Mouse (Mus musculus): ENCODE data around the gene Megf8. TPM values are rescaled to one million over a fixed set of nuclear protein-coding genes. Genes with fewer than 3 reads are reported as not detected.
A peak's percentile ranks its signal among the peaks of the same experiment; 100 is the strongest.

Megf8 gene
- polyA plus RNA-seq (2016; fragmentation: Nextera tagmentation; extraction: Ambion mirVana): 22.4 and 24.3 TPM in 2 replicates

DNA sequence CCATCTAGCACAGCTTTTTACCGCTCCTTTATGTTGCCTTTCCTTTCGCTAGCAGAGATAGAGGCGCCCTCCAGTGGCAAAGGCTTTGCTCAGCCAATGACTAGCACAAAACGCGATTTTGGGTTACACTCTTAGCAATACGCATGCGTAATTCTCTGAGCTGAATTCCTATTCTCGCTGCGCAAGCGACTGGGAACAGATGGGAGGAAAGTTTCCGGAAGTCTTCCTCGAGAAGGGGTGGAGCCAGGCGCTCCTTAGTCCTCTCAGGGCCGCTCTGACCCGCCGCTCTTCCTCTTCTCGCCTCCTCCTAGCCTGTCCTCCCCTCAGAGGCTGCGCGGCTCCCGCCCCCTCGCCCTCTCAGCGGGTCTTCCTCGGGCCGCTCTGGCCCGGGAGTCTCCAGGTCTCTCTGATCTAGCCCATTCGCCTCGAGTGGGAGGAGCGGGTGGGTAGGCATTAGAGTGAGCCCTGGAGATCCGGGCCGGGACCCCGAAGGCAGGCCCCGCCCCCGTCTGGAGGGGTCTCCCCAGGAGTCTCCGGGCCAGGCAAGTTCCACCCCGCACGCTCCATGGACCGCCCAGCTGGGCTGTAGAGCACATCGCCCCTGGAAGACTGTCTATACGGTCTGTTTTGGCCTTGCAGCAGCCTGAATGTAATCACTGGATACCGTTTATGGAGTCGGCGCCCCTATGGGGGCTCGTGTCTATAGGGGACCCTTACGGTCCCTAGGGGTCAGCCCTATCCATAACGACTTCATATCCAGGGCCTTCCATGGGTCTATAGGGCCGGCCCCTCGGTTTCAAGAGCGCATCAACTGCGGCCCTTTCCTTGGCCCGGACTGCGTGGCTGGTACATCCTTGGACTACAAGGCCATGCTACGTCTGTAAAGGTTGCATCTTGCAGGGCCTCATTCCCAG lies at the start of gene Megf8:
Gene Megf8 (plus strand): TSS at position 633 of the 914 bp plus-strand sequence.
- Histone ChIP-seq H3K4me1 (peaks cover 28% of the 10 kb centered on the region), H3K4me2 (replicated peaks) (peak within 1 kb of the TSS; percentile 99), H3K27me3 (peaks cover 38% of the 10 kb centered on the region), H3K9ac (peak within 1 kb of the TSS; percentile 84), H3K36me3 (no peaks in the 10 kb centered on the region), H3K27ac (peak within 1 kb of the TSS; percentile 78), H3K4me3 (peak within 1 kb of the TSS; percentile 75), H3K9me3 (no peaks in the 10 kb centered on the region)
- 1% methylated on average over 52 of the region's 52 CpGs for WGBS
- peak; percentile 99 for ATAC-seq (ENCODE audit: insufficient number of reproducible peaks, insufficient read depth, low FRiP score, low TSS enrichment)

GRCm38 (mm10) chr7:25267301-25267750 lies 49.6 kb upstream of the Megf8 start, which contains the start of gene Cic:
Gene Cic, plus strand, starts transcription at chr7:25267704.
- under 1% methylated on average over 29 of the region's 29 CpGs for WGBS
- H3K9me3 ChIP-seq: no peaks in the 10 kb centered on the region
- peak within 1 kb of the TSS; percentile 81 for H3K9ac ChIP-seq
- peak within 1 kb of the TSS; percentile 84 for H3K4me2 ChIP-seq (replicated peaks)
- peak; percentile 74 for ATAC-seq (ENCODE audit: insufficient number of reproducible peaks, insufficient read depth, low FRiP score, low TSS enrichment)
- H3K27ac ChIP-seq: peak within 1 kb of the TSS; percentile 85
- H3K4me3 ChIP-seq: peak within 1 kb of the TSS; percentile 87
- peaks cover 15% of the 10 kb centered on the region for H3K36me3 ChIP-seq
- H3K4me1 ChIP-seq: peaks cover 25% of the 10 kb centered on the region
- H3K27me3 ChIP-seq: no peaks in the 10 kb centered on the region

DNA sequence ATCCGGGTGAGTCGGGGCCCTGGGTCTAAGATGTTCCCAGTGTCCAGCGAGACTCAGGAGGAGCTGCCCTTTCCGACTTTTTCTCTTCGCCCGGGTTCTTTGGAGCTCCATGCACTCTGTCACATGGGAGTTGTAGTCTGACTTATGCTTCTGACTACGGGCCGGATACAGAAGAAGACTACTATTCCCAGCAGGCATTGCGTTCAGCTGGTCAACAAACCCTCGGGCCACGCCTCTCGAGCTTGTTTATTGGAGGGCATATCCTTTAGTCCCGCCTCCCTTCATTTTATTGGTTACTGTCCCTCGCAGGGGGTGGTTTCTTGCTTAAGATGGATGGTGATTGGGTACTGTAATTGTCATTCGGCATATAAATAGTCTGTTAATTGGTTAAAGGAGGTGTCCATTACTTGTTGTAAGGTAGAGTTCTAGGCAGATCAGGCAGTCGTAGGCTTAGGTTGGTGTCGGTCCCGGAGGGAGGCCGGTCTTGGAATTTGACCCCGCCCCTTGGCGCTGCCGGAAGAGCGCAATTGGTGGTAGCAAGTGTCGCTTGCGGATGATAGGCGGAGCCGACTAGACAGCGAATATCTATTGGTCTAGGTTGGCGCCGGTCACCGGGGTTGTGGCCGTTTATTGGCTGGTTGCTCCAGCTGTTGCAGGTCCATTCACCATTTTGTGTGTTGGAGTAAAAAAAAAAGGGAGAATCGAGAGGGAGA lies 49.1 kb upstream of the Megf8 start:
- Histone ChIP-seq H3K27me3 (no peaks in the 10 kb centered on the region), H3K27ac (peak overlapping the region; percentile 85), H3K9ac (peak overlapping the region; percentile 81), H3K4me3 (peak overlapping the region; percentile 87), H3K9me3 (no peaks in the 10 kb centered on the region), H3K4me1 (peaks cover 25% of the 10 kb centered on the region), H3K4me2 (replicated peaks) (peak overlapping the region; percentile 84), H3K36me3 (peaks cover 21% of the 10 kb centered on the region)
- peak; percentile 96 for ATAC-seq (ENCODE audit: insufficient number of reproducible peaks, insufficient read depth, low FRiP score, low TSS enrichment)
- WGBS: under 1% methylated on average over 33 of the region's 33 CpGs

DNA sequence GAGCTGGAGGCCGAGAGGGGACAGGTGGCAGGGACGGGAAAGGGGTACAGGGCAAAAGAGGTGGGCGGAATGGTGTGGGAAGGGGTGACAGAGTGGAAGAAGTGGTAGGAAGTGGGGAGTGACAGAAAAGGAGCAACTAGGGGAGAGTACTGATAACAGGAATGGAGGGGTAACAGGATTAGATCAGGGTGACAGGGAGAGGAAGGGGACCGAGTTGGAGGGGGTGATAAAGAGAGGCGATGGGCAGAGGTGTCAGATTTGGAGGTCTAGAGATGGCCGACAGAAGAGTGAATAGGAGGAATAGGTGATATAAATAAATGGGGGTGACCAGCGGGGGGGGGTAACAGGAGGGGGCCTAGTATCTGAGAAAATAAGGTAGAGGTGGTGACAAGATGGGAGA lies 48.4 kb upstream of the Megf8 start:
- peaks cover 25% of the 10 kb centered on the region for H3K4me1 ChIP-seq
- H3K27me3 ChIP-seq: no peaks in the 10 kb centered on the region
- H3K4me3 ChIP-seq: peak overlapping the region; percentile 87
- no peak for ATAC-seq (ENCODE audit: insufficient number of reproducible peaks, insufficient read depth, low FRiP score, low TSS enrichment)
- 5% methylated on average over 7 of the region's 7 CpGs for WGBS
- peak overlapping the region; percentile 81 for H3K9ac ChIP-seq
- peak overlapping the region; percentile 84 for H3K4me2 ChIP-seq (replicated peaks)
- no peaks in the 10 kb centered on the region for H3K9me3 ChIP-seq
- peak overlapping the region; percentile 75; the same call in 1 of the 2 replicates for H3K27ac ChIP-seq
- peaks cover 28% of the 10 kb centered on the region for H3K36me3 ChIP-seq

- H3K4me1 ChIP-seq: peaks cover 23% of the 10 kb centered on the region
- peak overlapping the region; percentile 81 for H3K9ac ChIP-seq
- H3K27me3 ChIP-seq: no peaks in the 10 kb centered on the region
- H3K36me3 ChIP-seq: peaks cover 32% of the 10 kb centered on the region
- H3K4me2 ChIP-seq (replicated peaks): peak overlapping the region; percentile 84
- H3K27ac ChIP-seq: no peak overlapping the region
- no peak for ATAC-seq (ENCODE audit: insufficient number of reproducible peaks, insufficient read depth, low FRiP score, low TSS enrichment)
- H3K9me3 ChIP-seq: no peaks in the 10 kb centered on the region
- peak overlapping the region; percentile 87 for H3K4me3 ChIP-seq
- WGBS: 59% methylated on average over 4 of the region's 4 CpGs
Measured at GRCm38 (mm10) chr7:25269029-25269428, 47.9 kb upstream of the Megf8 start.

DNA sequence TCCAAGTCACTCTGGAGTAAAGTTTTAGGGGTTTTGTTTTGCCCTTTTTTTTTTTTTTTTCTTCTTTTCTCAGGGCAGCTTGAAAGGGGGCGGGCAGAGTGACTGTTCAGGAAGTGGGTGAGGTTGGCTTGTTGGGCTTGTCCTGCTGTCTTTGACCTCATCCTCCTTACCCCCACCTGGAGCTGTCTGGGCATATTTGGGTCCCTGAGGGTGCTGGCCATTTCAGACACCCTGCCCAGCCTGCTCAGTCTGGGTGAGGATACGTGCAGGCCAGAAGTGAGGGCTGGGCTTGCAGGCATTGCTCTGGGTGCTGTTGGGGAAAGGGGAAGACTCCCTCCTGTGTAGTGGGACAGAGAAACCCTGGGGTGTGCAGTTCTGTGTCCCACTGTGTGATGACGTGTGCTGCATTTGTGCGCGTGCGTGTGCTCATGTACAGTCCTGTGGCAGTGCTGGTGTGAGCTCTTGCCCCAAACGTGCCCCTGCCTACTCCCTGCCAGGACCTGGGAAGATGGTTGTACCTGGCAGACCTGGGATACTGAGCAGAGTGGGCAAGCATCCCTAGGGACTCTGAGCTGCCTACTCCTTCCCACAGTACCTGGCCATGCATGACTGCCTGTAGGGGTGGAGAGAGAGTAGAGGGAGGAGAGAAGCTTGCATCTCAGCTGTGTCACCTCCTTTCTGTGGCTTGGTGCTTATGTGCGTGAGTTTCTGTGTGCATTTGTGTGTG lies 47.3 kb upstream of the Megf8 start:
- H3K4me3 ChIP-seq: peak overlapping the region; percentile 87
- H3K9me3 ChIP-seq: no peaks in the 10 kb centered on the region
- H3K4me2 ChIP-seq (replicated peaks): peak overlapping the region; percentile 84
- no peaks in the 10 kb centered on the region for H3K27me3 ChIP-seq
- peaks cover 20% of the 10 kb centered on the region for H3K4me1 ChIP-seq
- WGBS: 84% methylated on average over 8 of the region's 8 CpGs
- peaks cover 36% of the 10 kb centered on the region for H3K36me3 ChIP-seq
- 0 out of 2 replicates have a peak overlapping the region, but pooled peaks have one; percentile 12 for H3K27ac ChIP-seq
- ATAC-seq (ENCODE audit: insufficient number of reproducible peaks, insufficient read depth, low FRiP score, low TSS enrichment): no peak
- H3K9ac ChIP-seq: peak overlapping the region; percentile 33; the same call in 1 of the 2 replicates

DNA sequence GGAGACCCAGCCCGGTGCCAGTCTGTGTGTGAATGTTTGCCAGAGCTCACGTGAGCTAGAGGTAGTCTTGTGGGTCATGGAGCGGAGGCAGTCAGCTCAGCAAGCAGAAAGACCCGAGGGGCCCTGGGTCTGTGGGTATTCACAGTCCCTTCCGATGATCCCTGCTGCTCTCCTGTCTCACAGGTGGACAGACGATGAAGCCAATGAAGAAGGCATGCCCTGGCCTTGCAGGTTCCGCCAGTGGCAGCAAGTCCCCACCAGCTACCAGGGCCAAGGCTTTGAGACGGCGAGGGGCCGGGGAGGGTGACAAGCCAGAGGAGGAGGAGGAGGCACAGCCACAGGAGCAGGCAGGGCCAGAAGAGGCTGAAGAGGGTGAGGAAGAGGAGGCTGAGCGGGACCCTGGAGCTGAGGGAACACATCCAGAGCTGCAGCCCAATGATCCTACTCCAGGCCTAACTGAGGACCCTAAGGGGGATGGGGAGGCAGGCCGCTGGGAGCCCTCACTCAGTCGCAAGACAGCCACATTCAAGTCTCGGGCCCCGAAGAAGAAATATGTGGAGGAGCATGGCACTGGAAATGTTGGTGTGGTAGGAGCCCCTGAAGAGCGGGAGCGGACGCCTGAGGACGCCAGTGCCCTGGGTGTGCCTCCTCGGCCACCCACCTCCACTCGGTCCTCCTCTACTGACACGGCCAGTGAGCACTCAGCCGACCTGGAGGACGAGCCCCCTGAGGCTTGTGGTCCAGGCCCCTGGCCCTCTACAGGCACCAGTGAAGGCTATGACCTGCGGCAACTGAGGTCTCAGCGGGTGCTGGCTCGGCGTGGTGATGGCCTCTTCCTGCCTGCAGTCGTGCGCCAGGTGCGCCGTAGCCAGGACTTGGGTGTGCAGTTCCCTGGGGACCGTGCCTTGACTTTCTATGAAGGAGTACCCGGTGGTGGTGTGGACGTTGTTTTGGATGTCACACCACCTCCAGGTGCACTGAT lies 46.0 kb upstream of the Megf8 start:
- no peak for ATAC-seq (ENCODE audit: insufficient number of reproducible peaks, insufficient read depth, low FRiP score, low TSS enrichment)
- Histone ChIP-seq H3K27me3 (no peaks in the 10 kb centered on the region), H3K36me3 (peaks cover 37% of the 10 kb centered on the region), H3K4me3 (no peak overlapping the region), H3K4me1 (peaks cover 27% of the 10 kb centered on the region), H3K27ac (no peak overlapping the region), H3K9me3 (no peaks in the 10 kb centered on the region), H3K9ac (no peak overlapping the region), H3K4me2 (replicated peaks) (no peak overlapping the region)
- WGBS: 90% methylated on average over 35 of the region's 35 CpGs

- Histone ChIP-seq H3K27ac (no peak overlapping the region), H3K4me3 (no peak overlapping the region), H3K27me3 (no peaks in the 10 kb centered on the region), H3K4me2 (replicated peaks) (no peak overlapping the region), H3K36me3 (peaks cover 37% of the 10 kb centered on the region), H3K9me3 (no peaks in the 10 kb centered on the region), H3K4me1 (peaks cover 29% of the 10 kb centered on the region), H3K9ac (no peak overlapping the region)
- WGBS: 85% methylated on average over 30 of the region's 30 CpGs
- no peak for ATAC-seq (ENCODE audit: insufficient number of reproducible peaks, insufficient read depth, low FRiP score, low TSS enrichment)
Measured at GRCm38 (mm10) chr7:25271651-25272444, 45.1 kb upstream of the Megf8 start.

GRCm38 (mm10) chr7:25272445-25273258 lies 44.3 kb upstream of the Megf8 start:
- H3K27me3 ChIP-seq: no peaks in the 10 kb centered on the region
- no peak overlapping the region for H3K9ac ChIP-seq
- H3K4me1 ChIP-seq: peaks cover 32% of the 10 kb centered on the region
- ATAC-seq (ENCODE audit: insufficient number of reproducible peaks, insufficient read depth, low FRiP score, low TSS enrichment): no peak
- no peak overlapping the region for H3K4me2 ChIP-seq (replicated peaks)
- WGBS: 88% methylated on average over 38 of the region's 38 CpGs
- H3K9me3 ChIP-seq: no peaks in the 10 kb centered on the region
- no peak overlapping the region for H3K27ac ChIP-seq
- peaks cover 37% of the 10 kb centered on the region for H3K36me3 ChIP-seq
- no peak overlapping the region for H3K4me3 ChIP-seq
